Mouse (Mus musculus) frontal cortex, postnatal 14 days (tissue): ENCODE data around the gene Ak9.

Experiments used
- DNase-seq, 2 experiments: peaks; one replicate each; pipeline ENCODE4 v3.0.0; 2022; ENCODE audit warnings: low spot score in 2 of 2

Ak9 gene

GRCm38 (mm10) chr10:41450780-41451522 lies 147.2 kb downstream of the Ak9 start:
- DNase-seq = no peak

GRCm38 (mm10) chr10:41451656-41452055 lies 147.9 kb downstream of the Ak9 start:
- DNase-seq = no peak

GRCm38 (mm10) chr10:41452791-41453190 lies 149.0 kb downstream of the Ak9 start:
- no peak for DNase-seq

DNA sequence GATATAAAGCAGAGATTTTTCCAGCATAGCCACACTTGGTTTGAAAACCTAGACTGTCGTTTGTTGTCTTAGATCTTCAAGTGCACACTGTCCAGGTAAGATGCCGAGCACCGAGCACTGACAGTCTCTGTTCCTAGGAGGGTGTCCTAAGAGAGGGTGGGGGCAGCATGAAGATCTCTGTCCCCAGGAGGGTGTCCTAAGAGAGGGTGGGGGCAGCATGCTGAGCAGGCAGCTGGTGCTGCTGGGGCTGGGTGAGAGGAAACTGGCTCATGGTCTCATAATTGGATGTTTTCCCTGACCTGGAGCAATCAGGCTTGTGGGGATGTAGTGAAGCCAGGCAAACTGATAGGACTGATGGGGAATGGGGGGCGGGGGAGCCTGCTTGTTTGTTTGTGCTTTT lies 156.2 kb downstream of the Ak9 start:
- no peak for DNase-seq

- DNase-seq = no peak
Measured at GRCm38 (mm10) chr10:41460501-41460900, 156.7 kb downstream of the Ak9 start.

DNA sequence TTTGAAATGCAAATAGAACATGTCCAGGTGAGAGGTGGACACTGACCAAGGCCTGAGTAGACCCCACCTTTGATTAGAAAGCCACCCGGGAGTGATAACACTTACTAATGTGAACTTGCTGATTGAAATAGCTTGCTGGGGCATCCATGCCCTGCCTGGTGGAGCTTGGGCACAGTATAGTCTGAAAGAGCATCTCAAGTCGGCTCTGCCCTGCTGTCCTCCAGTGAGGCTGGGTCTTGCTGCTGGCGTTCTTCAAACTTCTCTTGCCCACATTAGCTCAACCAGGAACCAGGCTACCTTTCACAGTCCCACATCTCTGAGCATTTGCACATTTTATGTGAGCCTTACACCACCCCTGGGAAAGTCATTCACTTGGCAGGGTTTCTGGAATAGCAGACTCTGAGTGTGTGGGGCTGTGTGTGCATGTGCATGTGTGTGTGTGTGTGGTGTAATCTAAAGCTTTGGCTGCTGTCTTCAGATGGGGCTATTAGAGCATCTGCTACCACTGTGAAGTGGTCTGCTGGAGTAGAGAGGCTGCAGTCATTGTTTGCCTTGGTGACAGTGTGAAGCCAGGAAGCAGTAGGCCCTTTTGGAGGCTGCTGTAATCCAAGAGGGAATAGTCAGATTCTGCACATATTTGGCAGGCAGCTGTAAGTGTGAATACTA lies 157.4 kb downstream of the Ak9 start:
- no peak for DNase-seq

DNA sequence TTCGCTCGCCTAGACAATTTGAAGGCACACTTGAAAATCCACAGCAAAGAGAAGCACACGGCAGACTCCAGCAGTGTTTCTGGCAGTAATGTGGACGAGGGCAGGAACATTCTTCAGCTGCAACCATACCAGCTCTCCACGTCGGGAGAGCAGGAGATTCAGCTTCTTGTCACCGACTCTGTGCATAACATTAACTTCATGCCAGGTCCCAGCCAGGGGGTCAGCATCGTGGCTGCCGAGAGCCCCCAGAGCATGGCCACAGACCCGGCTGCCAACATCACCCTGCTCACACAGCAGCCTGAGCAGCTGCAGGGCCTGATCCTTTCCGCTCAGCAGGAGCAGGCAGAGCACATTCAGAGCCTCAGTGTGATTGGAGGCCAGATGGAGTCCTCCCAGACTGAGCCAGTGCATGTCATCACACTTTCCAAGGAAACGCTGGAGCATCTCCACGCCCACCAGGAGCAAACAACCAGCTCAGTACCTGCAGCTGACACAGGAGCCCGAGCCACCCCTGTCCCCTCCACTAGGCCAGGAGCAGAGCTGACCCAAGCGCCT lies 160.7 kb downstream of the Ak9 start:
- no peak for DNase-seq

DNA sequence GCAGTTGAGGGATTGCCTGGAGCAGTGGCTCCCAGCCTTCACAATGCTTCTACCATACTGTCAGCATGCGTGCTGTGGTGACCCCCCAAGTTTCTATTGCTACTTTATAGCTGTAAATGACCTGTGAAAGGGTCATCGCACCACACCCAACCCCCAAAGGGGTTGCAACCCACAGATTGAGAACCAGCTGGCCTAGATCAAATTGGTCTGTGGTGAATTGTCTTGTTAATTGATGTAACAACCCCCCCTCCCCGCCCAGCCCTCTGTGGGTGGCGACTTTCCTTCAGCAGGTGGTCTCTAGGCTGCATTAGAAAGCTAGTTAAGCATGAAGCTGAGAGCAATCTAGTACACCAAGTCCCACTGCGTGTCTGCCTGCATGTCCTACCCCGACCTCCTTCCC lies 163.5 kb downstream of the Ak9 start:
- DNase-seq = no peak

DNA sequence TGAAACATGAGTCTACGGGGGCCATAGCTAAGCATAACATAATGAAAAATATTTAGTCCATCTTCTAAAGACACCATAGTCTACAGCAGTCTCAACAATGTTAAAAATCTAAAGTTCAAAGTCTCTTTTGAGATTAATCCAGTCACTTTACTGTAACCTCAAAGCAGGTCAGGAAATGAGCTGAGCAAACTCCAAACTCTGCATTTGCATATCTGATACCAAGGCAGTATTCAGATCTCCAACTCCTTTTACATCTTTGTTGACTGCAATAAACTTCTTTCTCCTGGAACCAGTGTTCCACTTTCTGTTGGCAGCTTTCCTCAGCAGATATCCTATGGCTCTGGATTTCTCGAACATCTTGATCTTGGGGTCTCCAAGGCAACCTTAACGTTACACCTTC lies 166.9 kb downstream of the Ak9 start:
- no peak for DNase-seq

- no peak for DNase-seq
Measured at GRCm38 (mm10) chr10:41472534-41472933, 168.8 kb downstream of the Ak9 start.

DNA sequence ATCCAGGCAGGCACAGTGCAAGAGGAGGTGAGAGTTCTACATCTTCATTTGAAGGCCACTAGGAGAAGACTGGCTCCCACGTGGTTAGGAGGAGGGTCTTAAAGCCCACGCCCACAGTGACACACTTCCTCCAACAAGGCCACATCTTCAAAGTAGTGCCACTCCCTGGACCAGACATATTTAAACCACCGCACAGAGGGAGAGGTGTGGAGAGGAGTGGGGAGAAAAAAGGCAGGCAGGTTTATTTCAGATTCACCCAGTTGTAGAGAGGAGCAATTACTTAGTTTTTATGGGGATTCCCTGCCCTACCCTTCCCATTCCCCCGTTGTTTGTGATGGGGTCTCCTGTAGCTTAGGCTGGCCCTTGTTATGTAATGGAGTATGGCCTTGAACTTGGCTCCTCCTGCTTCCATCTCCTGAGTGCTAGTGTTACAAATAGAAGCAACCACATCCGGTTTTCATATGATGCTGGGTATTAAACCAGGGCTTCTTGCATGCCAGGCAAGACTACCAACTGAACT lies 169.2 kb downstream of the Ak9 start:
- DNase-seq = no peak

GRCm38 (mm10) chr10:41473782-41474468 lies 170.1 kb downstream of the Ak9 start:
- no peak for DNase-seq

DNA sequence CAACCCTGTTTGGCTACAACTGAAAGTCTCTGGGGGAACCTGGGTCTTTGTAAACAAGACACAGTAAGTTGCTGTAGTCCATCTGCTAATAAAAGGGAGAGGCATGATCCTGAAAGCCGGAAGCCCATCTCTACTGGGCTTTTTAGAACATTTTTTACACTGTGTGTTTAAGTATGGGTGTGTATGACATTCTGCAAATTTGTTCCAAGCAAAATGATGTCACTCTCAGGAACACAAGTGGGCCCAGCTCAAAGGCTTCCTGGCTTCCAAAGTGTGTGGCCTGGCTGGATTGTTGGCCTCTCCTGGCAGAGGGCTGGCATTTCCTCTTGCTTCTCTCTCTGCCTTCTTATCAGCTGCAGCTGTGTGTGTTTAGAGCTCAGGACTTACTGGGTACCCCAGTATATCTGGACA lies 171.2 kb downstream of the Ak9 start:
- DNase-seq = no peak

GRCm38 (mm10) chr10:41476171-41477017 lies 172.6 kb downstream of the Ak9 start, which contains the start of gene Mical1:
Gene Mical1 (plus strand): TSS chr10:41476314.
- peak; percentile 30 to 35 for DNase-seq

- DNase-seq = no peak
Measured at GRCm38 (mm10) chr10:41477018-41477277, 173.2 kb downstream of the Ak9 start.

DNA sequence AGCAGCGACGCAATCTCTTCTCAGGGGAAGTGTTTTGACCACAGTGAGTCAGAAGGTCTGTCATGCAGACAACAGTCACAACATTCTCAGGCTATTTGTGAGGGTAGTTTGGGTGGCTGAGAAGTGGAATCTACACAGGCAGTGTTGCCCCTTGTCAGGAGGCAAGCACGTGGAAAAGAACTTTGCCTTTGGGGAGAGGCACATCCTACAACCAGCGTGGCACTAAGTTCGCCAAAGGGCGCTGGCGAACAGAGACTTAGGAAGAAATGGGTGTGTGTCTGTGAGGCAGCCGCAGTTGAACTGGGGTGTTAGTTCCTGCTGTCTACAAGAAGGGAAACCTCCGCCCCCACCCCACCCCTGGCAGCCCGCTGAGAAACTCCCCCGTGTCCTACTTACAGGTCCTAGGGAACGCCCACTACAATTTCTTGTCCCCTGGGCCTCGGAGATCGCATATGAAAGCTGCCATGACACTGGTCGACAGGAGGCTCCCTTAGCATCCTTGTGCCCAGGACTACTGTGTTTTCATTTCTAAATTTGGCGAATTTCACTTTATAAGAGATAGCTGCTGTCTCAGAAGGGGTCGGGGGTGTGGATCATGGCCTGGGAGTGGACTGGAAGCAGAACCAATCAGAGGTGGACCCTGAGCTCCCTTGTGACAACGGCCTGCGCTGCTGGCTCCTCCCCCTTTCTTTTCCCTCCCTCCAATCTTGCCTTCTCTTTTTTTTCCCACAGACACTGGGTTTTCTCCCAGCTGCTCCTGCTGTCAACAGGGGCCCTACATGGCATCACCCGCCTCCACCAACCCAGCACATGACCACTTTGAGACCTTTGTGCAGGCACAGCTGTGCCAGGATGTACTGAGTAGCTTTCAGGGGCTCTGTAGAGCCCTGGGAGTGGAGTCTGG lies 173.8 kb downstream of the Ak9 start:
- DNase-seq = peak; percentile 39 to 68

DNA sequence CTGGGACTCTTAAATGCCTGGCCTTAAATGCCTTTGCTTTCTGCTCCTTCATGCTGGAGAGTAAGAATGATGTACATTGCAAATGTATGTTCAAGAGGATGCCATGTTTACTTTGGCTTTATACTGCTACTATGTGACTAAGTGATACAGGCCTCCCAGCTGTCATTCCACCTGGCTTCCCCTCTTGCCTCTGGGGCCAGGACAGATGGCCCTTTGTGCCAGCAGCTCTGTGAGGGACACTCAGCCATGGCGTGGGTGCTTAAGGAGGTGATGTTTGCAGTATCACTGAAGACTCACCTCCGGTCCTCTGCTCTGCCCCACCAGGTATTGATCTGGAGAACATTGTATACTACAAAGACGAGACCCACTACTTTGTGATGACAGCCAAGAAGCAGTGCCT lies 176.2 kb downstream of the Ak9 start:
- DNase-seq = no peak

GRCm38 (mm10) chr10:41480938-41481880 lies 177.4 kb downstream of the Ak9 start:
- DNase-seq = no peak

GRCm38 (mm10) chr10:41482446-41482845 lies 178.7 kb downstream of the Ak9 start:
- no peak for DNase-seq
